Mouse (Mus musculus): Measurements from ENCODE around the gene Dlg3. TPM values are rescaled to one million over a fixed set of nuclear protein-coding genes. Genes with fewer than 3 reads are reported as not detected.

Gene Dlg3
- 5.2 and 6.9 TPM in 2 replicates for polyA plus RNA-seq (2015; fragmentation: Nextera tagmentation; extraction: Ambion mirVana)

GRCm38 (mm10) chrX:100767181-100767884 is at the start of gene Dlg3:
Dlg3 (plus strand) TSS chrX:100767722.
- H3K9me3 ChIP-seq = no peaks in the 10 kb centered on the region

GRCm38 (mm10) chrX:100728947-100729346 is 38.6 kb upstream of the Dlg3 start:
- Histone ChIP-seq H3K4me1 (replicated peaks) (peaks cover 16% of the 10 kb centered on the region), H3K27me3 (peaks cover 5% of the 10 kb centered on the region), H3K4me2 (0 out of 2 replicates have a peak overlapping the region, but pooled peaks have one; percentile 7), H3K27ac (replicated peaks) (peak overlapping the region; percentile 71), H3K9ac (no peak overlapping the region), H3K4me3 (no peak overlapping the region), H3K36me3 (no peaks in the 10 kb centered on the region), H3K9me3 (no peaks in the 10 kb centered on the region)
- ATAC-seq (ENCODE audit: low read depth) = peak; percentile 67
- WGBS = 37% methylated on average over 1 of the region's 1 CpGs

More at GRCm38 (mm10) chrX:100767181-100767884, at the start of gene Dlg3:
- Histone ChIP-seq H3K27me3 (no peaks in the 10 kb centered on the region), H3K4me2 (peak within 1 kb of the TSS; percentile 59), H3K9ac (peak within 1 kb of the TSS; percentile 87), H3K4me1 (replicated peaks) (peaks cover 16% of the 10 kb centered on the region; the same call in 1 of the 2 replicates), H3K4me3 (peak within 1 kb of the TSS; percentile 65), H3K36me3 (no peaks in the 10 kb centered on the region), H3K27ac (replicated peaks) (peak within 1 kb of the TSS; percentile 90)
- peak; percentile 93 for ATAC-seq (ENCODE audit: low read depth)
- WGBS = 21% methylated on average over 26 of the region's 26 CpGs

- ATAC-seq (ENCODE audit: low read depth) = peak; percentile 84
- WGBS = 20% methylated on average over 8 of the region's 8 CpGs
- Histone ChIP-seq H3K27ac (replicated peaks) (peak within 1 kb of the TSS; percentile 71), H3K4me2 (peak within 1 kb of the TSS; percentile 52), H3K9ac (peak within 1 kb of the TSS; percentile 61), H3K27me3 (peaks cover 5% of the 10 kb centered on the region), H3K4me3 (peak within 1 kb of the TSS; percentile 30), H3K4me1 (replicated peaks) (peaks cover 16% of the 10 kb centered on the region), H3K36me3 (no peaks in the 10 kb centered on the region), H3K9me3 (no peaks in the 10 kb centered on the region)
Observed at GRCm38 (mm10) chrX:100729665-100730188, 37.8 kb upstream of the Dlg3 start, which contains the start of gene Gdpd2. Gdpd2 (plus strand) TSS chrX:100729873.

- WGBS = 28% methylated on average over 8 of the region's 8 CpGs
- Histone ChIP-seq H3K4me3 (peak overlapping the region; percentile 30), H3K4me2 (peak overlapping the region; percentile 52), H3K27ac (replicated peaks) (peak overlapping the region; percentile 71), H3K4me1 (replicated peaks) (peaks cover 16% of the 10 kb centered on the region), H3K9ac (peak overlapping the region; percentile 61), H3K27me3 (peaks cover 5% of the 10 kb centered on the region), H3K36me3 (no peaks in the 10 kb centered on the region), H3K9me3 (no peaks in the 10 kb centered on the region)
- ATAC-seq (ENCODE audit: low read depth) = peak; percentile 45
Observed at GRCm38 (mm10) chrX:100730266-100730665, 37.3 kb upstream of the Dlg3 start.

- Histone ChIP-seq H3K9ac (no peak overlapping the region), H3K36me3 (no peaks in the 10 kb centered on the region), H3K27ac (replicated peaks) (no peak overlapping the region), H3K4me2 (no peak overlapping the region), H3K9me3 (no peaks in the 10 kb centered on the region), H3K4me3 (no peak overlapping the region), H3K4me1 (replicated peaks) (peaks cover 8% of the 10 kb centered on the region; the same call in 1 of the 2 replicates), H3K27me3 (peaks cover 17% of the 10 kb centered on the region)
- ATAC-seq (ENCODE audit: low read depth) = no peak
- WGBS = 66% methylated on average over 7 of the region's 7 CpGs
Observed at GRCm38 (mm10) chrX:100734359-100734758, 33.2 kb upstream of the Dlg3 start.

- WGBS = 23% methylated on average over 14 of the region's 14 CpGs
- peak overlapping the region; percentile 26; the same call in 1 of the 2 replicates for H3K9ac ChIP-seq
- H3K4me2 ChIP-seq = peak overlapping the region; percentile 55
- H3K4me3 ChIP-seq = peak overlapping the region; percentile 36
- H3K36me3 ChIP-seq = no peaks in the 10 kb centered on the region
- no peak overlapping the region for H3K27ac ChIP-seq (replicated peaks)
- peaks cover 13% of the 10 kb centered on the region; the same call in 1 of the 2 replicates for H3K27me3 ChIP-seq
- 0 out of 2 replicates have a peak, but pooled peaks cover 7% of the 10 kb centered on the region for H3K9me3 ChIP-seq
- ATAC-seq (ENCODE audit: low read depth) = peak; percentile 90
- H3K4me1 ChIP-seq (replicated peaks) = no peaks in the 10 kb centered on the region
Observed at GRCm38 (mm10) chrX:100738918-100739317, 28.6 kb upstream of the Dlg3 start.

- Histone ChIP-seq H3K27me3 (peaks cover 13% of the 10 kb centered on the region; the same call in 1 of the 2 replicates), H3K27ac (replicated peaks) (no peak overlapping the region), H3K9me3 (0 out of 2 replicates have a peak, but pooled peaks cover 7% of the 10 kb centered on the region), H3K36me3 (no peaks in the 10 kb centered on the region), H3K9ac (0 out of 2 replicates have a peak overlapping the region, but pooled peaks have one; percentile 26), H3K4me2 (peak overlapping the region; percentile 55), H3K4me1 (replicated peaks) (no peaks in the 10 kb centered on the region), H3K4me3 (peak overlapping the region; percentile 36)
- peak; percentile 81 for ATAC-seq (ENCODE audit: low read depth)
- 22% methylated on average over 10 of the region's 10 CpGs for WGBS
Observed at GRCm38 (mm10) chrX:100739443-100739842, 28.1 kb upstream of the Dlg3 start.

- no peaks in the 10 kb centered on the region for H3K4me1 ChIP-seq (replicated peaks)
- H3K4me3 ChIP-seq = no peak overlapping the region
- H3K9me3 ChIP-seq = 0 out of 2 replicates have a peak, but pooled peaks cover 7% of the 10 kb centered on the region
- 80% methylated on average over 6 of the region's 6 CpGs for WGBS
- no peak for ATAC-seq (ENCODE audit: low read depth)
- H3K9ac ChIP-seq = no peak overlapping the region
- H3K27ac ChIP-seq (replicated peaks) = no peak overlapping the region
- peaks cover 9% of the 10 kb centered on the region; the same call in 1 of the 2 replicates for H3K27me3 ChIP-seq
- no peak overlapping the region for H3K4me2 ChIP-seq
- H3K36me3 ChIP-seq = no peaks in the 10 kb centered on the region
Observed at GRCm38 (mm10) chrX:100740785-100741184, 26.7 kb upstream of the Dlg3 start.

GRCm38 (mm10) chrX:100741940-100742339 is 25.6 kb upstream of the Dlg3 start:
- Histone ChIP-seq H3K27ac (replicated peaks) (no peak overlapping the region), H3K27me3 (peaks cover 4% of the 10 kb centered on the region; the same call in 1 of the 2 replicates), H3K4me1 (replicated peaks) (no peaks in the 10 kb centered on the region), H3K9ac (no peak overlapping the region), H3K36me3 (no peaks in the 10 kb centered on the region), H3K9me3 (0 out of 2 replicates have a peak, but pooled peaks cover 7% of the 10 kb centered on the region), H3K4me2 (no peak overlapping the region), H3K4me3 (no peak overlapping the region)
- WGBS = 16% methylated on average over 10 of the region's 10 CpGs
- peak; percentile 47; the same call in 1 of the 2 replicates for ATAC-seq (ENCODE audit: low read depth)

- H3K27ac ChIP-seq (replicated peaks) = no peak overlapping the region
- WGBS = 83% methylated on average over 6 of the region's 6 CpGs
- H3K4me1 ChIP-seq (replicated peaks) = 0 out of 2 replicates have a peak, but pooled peaks cover 11% of the 10 kb centered on the region
- H3K27me3 ChIP-seq = no peaks in the 10 kb centered on the region
- no peak overlapping the region for H3K4me3 ChIP-seq
- H3K9me3 ChIP-seq = no peaks in the 10 kb centered on the region
- ATAC-seq (ENCODE audit: low read depth) = no peak
- no peak overlapping the region for H3K4me2 ChIP-seq
- no peaks in the 10 kb centered on the region for H3K36me3 ChIP-seq
- H3K9ac ChIP-seq = no peak overlapping the region
Observed at GRCm38 (mm10) chrX:100765855-100766254, 1.7 kb upstream of the Dlg3 start.

- Histone ChIP-seq H3K4me1 (replicated peaks) (peaks cover 16% of the 10 kb centered on the region; the same call in 1 of the 2 replicates), H3K4me2 (peak overlapping the region; percentile 59), H3K4me3 (peak overlapping the region; percentile 65), H3K36me3 (0 out of 2 replicates have a peak, but pooled peaks cover 3% of the 10 kb centered on the region), H3K9me3 (no peaks in the 10 kb centered on the region), H3K27ac (replicated peaks) (peak overlapping the region; percentile 90), H3K27me3 (no peaks in the 10 kb centered on the region), H3K9ac (peak overlapping the region; percentile 87)
- ATAC-seq (ENCODE audit: low read depth) = peak; percentile 73
- whole genome bisulfite sequencing = 22% methylated on average over 27 of the region's 36 CpGs
Observed at GRCm38 (mm10) chrX:100767885-100768626, 534 bp downstream of the Dlg3 start.

Data from neural tube, embryonic 13.5 days (tissue).